Mouse (Mus musculus) kidney, adult 11 months (tissue): ENCODE measurements around the gene Isg20.
A peak's percentile ranks its signal among the peaks of the same experiment; 100 is the strongest.

ENCODE experiments used
- DNase-seq: peaks from one replicate; pipeline ENCODE4 v3.0.0; 2022

Isg20 gene

GRCm38 (mm10) chr7:78904175-78904574 lies 9.0 kb upstream of the Isg20 start:
- DNase-seq = no peak

- DNase-seq = no peak
Observed at GRCm38 (mm10) chr7:78909026-78909425, 4.2 kb upstream of the Isg20 start.

- DNase-seq = no peak
Observed at GRCm38 (mm10) chr7:78910336-78911098, 2.7 kb upstream of the Isg20 start.

DNA sequence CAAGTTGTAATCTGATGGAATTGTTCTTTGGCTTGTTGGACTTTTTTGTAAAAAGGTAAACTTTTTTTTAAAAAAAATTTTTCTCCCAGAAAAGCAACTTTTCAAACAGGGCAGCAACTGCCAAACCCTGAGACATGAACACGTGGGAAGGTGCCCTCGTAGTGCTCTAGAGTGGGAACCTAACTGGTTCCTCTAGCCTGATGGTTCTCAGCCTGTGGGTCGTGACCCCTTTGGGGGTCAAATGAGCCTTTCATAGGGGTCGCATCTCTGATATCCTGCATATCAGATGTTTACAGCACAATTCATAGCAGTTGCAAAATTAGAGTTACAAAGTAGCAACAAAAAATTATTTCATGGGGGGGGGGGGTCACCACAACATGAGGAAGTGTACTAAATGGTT lies 2.0 kb upstream of the Isg20 start:
- no peak for DNase-seq

GRCm38 (mm10) chr7:78912253-78912973 lies 811 bp upstream of the Isg20 start:
- no peak for DNase-seq

DNA sequence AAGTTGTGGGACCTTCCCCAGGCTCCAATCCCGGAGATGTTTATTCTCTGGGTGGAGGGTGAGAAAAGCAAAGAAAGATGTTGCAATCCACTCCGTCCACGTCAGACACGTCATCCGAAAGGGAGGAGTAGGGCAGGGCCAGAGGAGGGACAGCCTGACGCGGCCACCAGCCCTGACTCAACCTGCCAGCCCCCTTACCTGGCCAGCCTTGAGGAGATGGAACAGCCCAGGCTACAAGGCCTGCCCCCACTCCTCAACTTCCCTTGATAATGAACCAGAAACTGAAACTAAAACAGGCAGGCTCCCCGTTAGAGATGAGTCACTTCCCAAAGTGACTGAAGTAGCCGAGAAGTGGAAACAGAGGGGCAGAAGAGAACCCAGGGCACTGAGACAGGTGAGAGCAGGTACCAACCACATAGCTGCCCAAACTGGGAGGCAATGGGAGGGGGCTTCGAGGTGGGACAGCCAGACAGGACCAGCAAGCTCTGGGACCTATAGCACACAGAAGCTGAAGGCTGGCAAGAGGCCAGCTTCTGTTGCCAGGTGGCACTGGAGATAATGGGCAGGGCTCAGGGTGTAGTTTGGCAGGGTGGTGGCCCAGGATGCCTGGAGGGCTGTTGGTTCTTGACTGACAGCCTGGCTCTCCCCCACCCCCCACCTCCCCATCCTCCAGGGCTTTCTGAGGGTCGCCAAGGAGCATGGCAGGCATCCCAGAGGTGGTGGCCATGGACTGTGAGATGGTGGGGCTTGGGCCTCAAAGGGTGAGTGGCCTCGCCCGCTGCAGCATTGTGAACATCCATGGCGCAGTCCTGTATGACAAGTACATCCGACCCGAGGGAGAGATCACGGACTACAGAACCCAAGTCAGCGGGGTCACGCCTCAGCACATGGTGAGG lies 673 bp downstream of the Isg20 start:
- no peak for DNase-seq

- DNase-seq = no peak
Observed at GRCm38 (mm10) chr7:78914545-78914845, 1.3 kb downstream of the Isg20 start.

GRCm38 (mm10) chr7:78914896-78915510 lies 1.8 kb downstream of the Isg20 start:
- no peak for DNase-seq

DNA sequence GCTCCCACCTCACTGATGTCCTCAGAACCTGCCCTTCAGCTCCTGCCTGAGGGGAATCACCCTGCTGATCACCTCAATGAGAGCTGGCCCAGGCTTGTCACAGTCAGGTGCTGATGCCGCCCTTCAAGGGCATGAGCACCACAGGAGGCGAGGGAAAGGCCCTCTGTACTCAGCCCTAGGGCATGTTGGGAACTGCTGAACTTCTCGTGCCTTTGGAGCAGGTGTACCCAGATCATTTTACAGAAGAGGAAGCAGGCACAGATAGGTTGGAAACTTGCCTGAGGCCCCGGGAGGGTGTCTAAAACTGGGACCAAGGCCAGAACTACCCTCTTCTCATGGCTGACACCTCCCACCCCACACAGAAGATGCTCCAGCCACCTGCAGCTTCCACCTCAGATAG lies 5.5 kb downstream of the Isg20 start:
- DNase-seq = peak; percentile 53

GRCm38 (mm10) chr7:78922506-78922905 lies 9.3 kb downstream of the Isg20 start:
- peak; percentile 60 for DNase-seq

GRCm38 (mm10) chr7:78924300-78924699 lies 11.1 kb downstream of the Isg20 start:
- DNase-seq = no peak

DNA sequence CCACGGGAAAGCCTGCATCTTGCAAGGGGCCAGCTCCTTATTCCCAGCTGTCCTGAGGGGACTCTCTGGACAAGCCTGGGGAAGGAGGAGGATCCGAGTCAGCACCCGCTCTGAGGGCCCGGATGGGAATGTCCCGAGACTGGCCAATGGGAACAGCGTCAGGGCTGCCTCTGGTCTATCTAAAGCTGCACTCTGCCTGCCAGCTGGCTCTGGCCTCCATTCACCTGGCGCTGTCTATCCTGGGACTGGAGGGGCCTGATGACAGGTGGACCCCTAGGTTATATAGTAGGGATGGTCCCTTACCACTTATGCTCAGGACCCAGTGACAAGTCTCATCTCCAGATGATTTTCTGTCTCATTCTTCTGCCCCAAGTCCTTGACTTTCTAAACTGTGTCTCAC lies 11.6 kb downstream of the Isg20 start:
- DNase-seq = no peak

DNA sequence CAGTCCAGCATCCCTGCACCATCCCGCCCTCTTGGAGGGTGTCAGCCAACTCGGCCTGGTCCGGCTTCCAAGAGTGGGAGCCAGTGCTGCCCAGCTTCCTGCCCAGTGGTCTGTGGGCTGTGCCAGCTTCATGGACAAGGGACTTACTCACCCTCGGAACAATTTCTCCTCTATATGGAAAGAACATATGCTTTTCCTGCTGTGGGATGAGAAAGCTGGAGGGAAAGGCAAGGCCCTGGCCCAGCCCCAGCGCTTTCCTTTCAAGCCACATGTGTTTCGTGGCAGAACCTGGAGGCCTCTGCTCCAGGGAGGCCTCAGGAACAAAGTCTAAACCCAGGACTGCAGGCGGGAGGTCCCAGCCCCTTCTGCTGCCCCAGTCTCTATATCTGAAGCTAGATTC lies 12.5 kb downstream of the Isg20 start:
- DNase-seq = no peak

- no peak for DNase-seq
Observed at GRCm38 (mm10) chr7:78926156-78926555, 12.9 kb downstream of the Isg20 start.

DNA sequence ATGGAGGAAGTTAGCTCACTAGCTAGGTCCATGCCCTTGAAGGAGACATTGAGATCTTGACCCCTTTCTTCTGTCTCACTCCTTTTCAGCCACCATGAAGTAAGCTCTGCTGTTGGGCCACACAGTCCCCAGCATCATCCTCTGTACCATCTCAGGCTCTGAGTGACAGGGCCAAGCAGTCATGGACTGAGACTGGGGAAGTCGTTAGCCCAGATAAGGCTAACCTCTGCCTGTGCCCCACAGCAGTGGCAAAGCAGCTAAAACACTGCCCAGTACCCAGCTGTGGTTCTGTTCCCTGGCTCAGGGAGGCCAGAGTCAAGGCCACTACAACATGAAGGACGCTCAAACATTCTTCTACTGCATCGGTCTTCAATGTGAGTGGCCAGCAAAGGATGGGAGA lies 14.0 kb downstream of the Isg20 start:
- DNase-seq = no peak

GRCm38 (mm10) chr7:78938957-78939602 lies 25.9 kb downstream of the Isg20 start:
- DNase-seq = no peak

DNA sequence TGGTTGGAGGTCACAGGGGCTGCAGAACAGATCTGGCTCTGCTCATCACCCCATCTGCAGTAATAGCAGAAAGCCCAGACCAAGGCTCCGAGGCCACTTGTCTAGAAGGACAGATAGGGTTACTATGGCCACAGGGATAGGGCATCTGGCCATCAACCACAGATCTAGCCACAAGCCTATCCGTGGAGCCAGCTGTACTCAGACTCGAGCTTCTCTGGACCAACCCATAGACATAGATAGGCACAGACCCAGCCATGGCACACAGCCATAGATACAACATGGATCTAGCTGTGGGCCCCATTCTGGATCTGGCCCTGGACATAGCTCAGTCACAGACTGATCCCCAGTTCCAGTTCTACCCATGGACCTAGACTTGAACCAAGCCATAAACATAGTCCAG lies 27.7 kb downstream of the Isg20 start:
- DNase-seq = no peak

DNA sequence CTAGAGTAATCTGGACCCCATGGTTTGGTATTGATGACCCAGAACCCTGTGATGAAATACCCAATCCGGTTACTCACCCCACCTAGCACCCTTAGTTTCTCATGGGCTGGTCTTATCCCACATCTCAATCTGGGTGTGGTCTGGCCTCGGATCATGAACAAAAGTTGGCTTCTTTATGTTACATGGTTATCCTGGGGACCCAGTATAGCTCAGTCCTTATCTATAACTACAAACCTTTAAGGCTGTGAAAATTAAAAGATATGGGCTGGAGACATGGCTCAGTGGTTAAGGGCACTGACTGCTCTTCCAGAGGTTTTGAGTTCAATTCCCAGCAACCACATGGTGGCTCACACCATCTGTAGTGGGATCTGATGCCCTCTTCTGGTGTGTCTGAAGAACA lies 29.3 kb downstream of the Isg20 start:
- no peak for DNase-seq

- no peak for DNase-seq
Observed at GRCm38 (mm10) chr7:78953886-78954572, 40.8 kb downstream of the Isg20 start.

- no peak for DNase-seq
Observed at GRCm38 (mm10) chr7:78954619-78955018, 41.4 kb downstream of the Isg20 start.

- DNase-seq = no peak
Observed at GRCm38 (mm10) chr7:78955086-78955485, 41.9 kb downstream of the Isg20 start.

DNA sequence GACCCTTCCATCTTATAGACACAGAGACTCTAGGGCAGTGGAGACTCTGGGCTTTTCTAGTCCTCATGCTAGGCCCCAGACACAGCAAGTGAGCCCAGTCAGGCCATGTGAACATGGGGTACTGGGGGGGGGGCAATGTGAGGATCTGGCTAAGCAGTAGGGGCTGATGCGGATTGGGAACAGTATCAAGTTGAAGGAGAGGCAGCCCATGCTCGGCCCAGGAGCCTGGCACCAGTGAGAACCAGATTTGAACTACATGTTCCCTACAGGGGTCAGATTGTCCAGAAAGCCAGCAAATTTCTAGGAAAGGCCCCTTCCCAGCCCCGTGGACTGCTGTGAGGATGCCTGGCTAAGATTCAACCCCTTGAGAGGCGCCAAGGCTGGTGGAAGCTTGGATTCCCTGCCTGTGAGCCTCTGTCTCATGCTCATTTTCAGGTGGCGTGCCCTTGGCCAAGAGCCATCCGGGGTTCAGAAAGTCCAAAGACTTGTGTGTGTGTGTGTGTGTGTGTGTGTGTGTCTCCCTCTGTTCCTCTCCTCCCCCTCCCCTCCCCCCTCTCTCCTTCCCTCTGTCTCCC lies 45.4 kb downstream of the Isg20 start:
- DNase-seq = peak; percentile 16
